Mouse (Mus musculus) G1E (cell line): ENCODE results near the gene Ddb2. TPM values are rescaled to one million over a fixed set of nuclear protein-coding genes. Genes with fewer than 3 reads are reported as not detected.

Experiments used
- ATAC-seq: 2 replicates; pipeline ENCODE4 v1.8.0; 2016; ENCODE audit warnings: mild to moderate bottlenecking; ENCODE audit not compliant: insufficient number of reproducible peaks, poor library complexity, low FRiP score, severe bottlenecking; ENCODE audit errors: extremely low read depth
- DNase-seq: peaks from one replicate; pipeline ENCODE4 v3.0.0; 2012; ENCODE audit warnings: low spot score
- H3K27me3 ChIP-seq: 2 replicates; pipeline ENCODE4 v1.6.1; 2012; ENCODE audit warnings: mild to moderate bottlenecking, low read length, inconsistent platforms; ENCODE audit not compliant: insufficient read depth
- H3K36me3 ChIP-seq: replicated peaks from 2 replicates; pipeline ENCODE3; 2012; ENCODE audit warnings: mild to moderate bottlenecking, inconsistent platforms
- H3K4me1 ChIP-seq: 2 replicates; pipeline ENCODE4 v1.6.1; 2012; ENCODE audit warnings: low read depth, low read length, inconsistent platforms, mixed read lengths; ENCODE audit not compliant: insufficient read depth
- H3K4me3 ChIP-seq: 2 replicates; pipeline ENCODE4 v1.5.1; 2012; ENCODE audit warnings: low read depth, mild to moderate bottlenecking, inconsistent platforms, low read length, moderate library complexity, mixed read lengths
- H3K9me3 ChIP-seq: replicated peaks from 2 replicates; pipeline ENCODE4 v1.6.1; 2012; ENCODE audit warnings: inconsistent platforms
- CTCF ChIP-seq: IDR thresholded peaks from 2 replicates; pipeline ENCODE4 v1.5.1; 2012; ENCODE audit warnings: low read depth, low read length, inconsistent platforms, mixed read lengths
- GATA1 ChIP-seq: IDR thresholded peaks from 2 replicates; pipeline ENCODE4 v1.6.1; 2012; ENCODE audit warnings: borderline replicate concordance, low read length, inconsistent platforms, mixed read lengths
- GATA2 ChIP-seq: IDR thresholded peaks from 2 replicates; pipeline ENCODE4 v1.6.1; 2012; ENCODE audit warnings: low read depth, low read length, inconsistent platforms, borderline replicate concordance
- POLR2AphosphoS5 ChIP-seq: IDR thresholded peaks from 2 replicates; pipeline ENCODE4 v1.6.1; 2012; ENCODE audit warnings: low read depth, low read length, inconsistent platforms; ENCODE audit not compliant: insufficient replicate concordance
- TAL1 ChIP-seq: conservative IDR thresholded peaks from 2 replicates; pipeline ENCODE4 v1.6.1; 2012; ENCODE audit warnings: low read depth, low read length, inconsistent platforms, mixed read lengths
- polyA plus RNA-seq: library from polyadenylated mRNA; stranded (reverse); fragments of >175 nt; gene quantifications from 2 replicates; pipeline ENCODE4 v1.2.3, GENCODE M21; 2012
- total RNA-seq, 2 experiments: library from RNA; stranded (forward) in 1 of 2; stranded (reverse) in 1 of 2; fragments of 200-1000 nt in 1 of 2; fragments of >200 nt in 1 of 2; fragmentation: Nextera tagmentation in 1 of 2; gene quantifications; 2 replicates each; pipeline ENCODE4 v1.2.3; 2014 to 2017

Gene Ddb2
- total and polyA plus RNA-seq, 3 experiments = 1.5 to 18.7 (median 15.2) TPM

GRCm38 (mm10) chr2:91256256-91257125, 19.7 kb upstream of the Ddb2 start:
- DNase-seq (no peak), ATAC-seq (no peak)
- Histone ChIP-seq H3K9me3 (no peaks in the 10 kb centered on the region), H3K4me1 (peaks cover 34% of the 10 kb centered on the region), H3K4me3 (peak overlapping the region; percentile 69), H3K27me3 (peaks cover 96% of the 10 kb centered on the region), H3K36me3 (no peaks in the 10 kb centered on the region)
- no peak for TF ChIP-seq CTCF
- TF ChIP-seq TAL1 = no peak
- no peak for TF ChIP-seq GATA1
- TF ChIP-seq POLR2AphosphoS5 = no peak
- TF ChIP-seq GATA2 = no peak

GRCm38 (mm10) chr2:91255661-91256150, 18.9 kb upstream of the Ddb2 start, which contains the start of gene Pacsin3:
Gene Pacsin3 (plus strand): TSS chr2:91255954.
- Histone ChIP-seq H3K9me3 (no peaks in the 10 kb centered on the region), H3K4me1 (peaks cover 31% of the 10 kb centered on the region), H3K36me3 (no peaks in the 10 kb centered on the region), H3K27me3 (peaks cover 94% of the 10 kb centered on the region), H3K4me3 (peak within 1 kb of the TSS; percentile 69)
- ATAC-seq (no peak), DNase-seq (no peak)
- TF ChIP-seq TAL1 = no peak
- TF ChIP-seq CTCF = no peak
- TF ChIP-seq GATA2 = no peak
- TF ChIP-seq POLR2AphosphoS5 = no peak
- no peak for TF ChIP-seq GATA1

GRCm38 (mm10) chr2:91254725-91255380, 18.1 kb upstream of the Ddb2 start:
- peaks cover 86% of the 10 kb centered on the region for H3K27me3 ChIP-seq
- DNase-seq (no peak), ATAC-seq (no peak)
- H3K9me3 ChIP-seq = no peaks in the 10 kb centered on the region
- peaks cover 35% of the 10 kb centered on the region for H3K4me1 ChIP-seq
- H3K36me3 ChIP-seq = no peaks in the 10 kb centered on the region
- no peak overlapping the region for H3K4me3 ChIP-seq
- TF ChIP-seq GATA1 = no peak
- no peak for TF ChIP-seq TAL1
- TF ChIP-seq GATA2 = no peak
- no peak for TF ChIP-seq CTCF
- no peak for TF ChIP-seq POLR2AphosphoS5

- TF ChIP-seq GATA1 (no peak), GATA2 (no peak), CTCF (no peak), TAL1 (no peak), POLR2AphosphoS5 (no peak)
- Histone ChIP-seq H3K4me1 (peaks cover 42% of the 10 kb centered on the region), H3K36me3 (no peaks in the 10 kb centered on the region), H3K4me3 (no peak overlapping the region), H3K9me3 (no peaks in the 10 kb centered on the region), H3K27me3 (peaks cover 66% of the 10 kb centered on the region)
- no peak for ATAC-seq
- DNase-seq = no peak
Observed at GRCm38 (mm10) chr2:91252512-91252911, 15.7 kb upstream of the Ddb2 start.

GRCm38 (mm10) chr2:91252001-91252400, 15.2 kb upstream of the Ddb2 start:
- TF ChIP-seq GATA2 (no peak), GATA1 (no peak), POLR2AphosphoS5 (no peak), CTCF (no peak), TAL1 (no peak)
- H3K27me3 ChIP-seq = peaks cover 61% of the 10 kb centered on the region
- ATAC-seq = no peak
- peaks cover 42% of the 10 kb centered on the region for H3K4me1 ChIP-seq
- H3K36me3 ChIP-seq = no peaks in the 10 kb centered on the region
- H3K4me3 ChIP-seq = no peak overlapping the region
- no peaks in the 10 kb centered on the region for H3K9me3 ChIP-seq
- no peak for DNase-seq

GRCm38 (mm10) chr2:91248366-91248765, 11.6 kb upstream of the Ddb2 start:
- DNase-seq (no peak), ATAC-seq (no peak)
- peaks cover 49% of the 10 kb centered on the region for H3K4me1 ChIP-seq
- no peaks in the 10 kb centered on the region for H3K36me3 ChIP-seq
- no peaks in the 10 kb centered on the region for H3K9me3 ChIP-seq
- H3K27me3 ChIP-seq = peaks cover 25% of the 10 kb centered on the region
- TF ChIP-seq CTCF (no peak), GATA2 (no peak), TAL1 (no peak), GATA1 (no peak), POLR2AphosphoS5 (no peak)
- H3K4me3 ChIP-seq = no peak overlapping the region
